Mouse (Mus musculus): ENCODE data around the gene H2-DMb2. TPM values are rescaled to one million over a fixed set of nuclear protein-coding genes. Genes with fewer than 3 reads are reported as not detected.
A peak's percentile ranks its signal among the peaks of the same experiment; 100 is the strongest.

The H2-DMb2 gene
- polyA plus RNA-seq, 1 experiment from 2014 or later, result 0.70 TPM

DNA sequence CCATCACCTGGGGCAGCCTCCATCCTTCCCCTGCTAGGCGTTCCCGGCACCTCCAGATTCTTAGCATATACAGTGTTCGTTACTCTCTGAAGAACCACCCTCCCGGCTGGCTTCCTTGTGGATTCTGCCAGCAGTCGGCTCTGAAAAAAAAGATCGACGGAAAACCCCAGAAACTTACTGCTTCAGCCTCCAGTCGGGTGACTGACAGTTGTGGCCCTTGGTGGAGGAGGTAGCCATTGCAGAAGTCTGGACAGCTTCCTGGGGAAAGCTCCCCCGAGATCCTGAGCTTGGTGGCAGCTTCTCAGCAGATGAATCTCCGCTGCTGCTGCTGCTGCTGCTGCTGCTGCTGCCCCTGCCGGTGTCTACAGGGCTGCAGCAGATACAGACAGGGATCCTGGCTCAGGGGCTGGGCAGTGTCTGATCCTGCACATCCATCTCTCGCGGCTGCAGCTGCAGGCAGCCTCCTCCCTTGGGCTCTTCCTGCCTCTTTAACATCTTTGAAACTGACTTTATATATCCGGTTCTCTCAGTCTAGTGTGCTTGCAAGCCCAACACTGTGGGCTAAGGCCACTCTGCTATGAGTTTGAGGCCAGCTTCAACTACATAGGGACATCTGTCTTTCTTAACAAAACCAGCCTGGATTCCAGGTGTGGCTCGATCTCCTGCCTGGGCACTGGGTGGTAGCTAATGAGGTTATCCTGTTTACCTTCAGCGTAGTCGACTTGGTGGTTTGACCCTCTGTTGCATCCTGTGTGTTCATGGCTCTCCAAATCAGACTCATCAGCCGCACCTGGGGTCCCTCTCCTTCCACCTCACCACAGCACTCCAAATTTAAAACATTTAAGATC lies 13.9 kb upstream of the H2-DMb2 start:
- Histone ChIP-seq H3K4me1 (ENCODE audit: control insufficient read depth, insufficient read depth, low read length) (peaks cover 24% of the 10 kb centered on the region), H3K4me2 (ENCODE audit: low read depth, low read length) (peak overlapping the region; percentile 6; the same call in 1 of the 2 replicates), H3K4me3 (replicated peaks; ENCODE audit: low read length) (no peak overlapping the region), H3K9me3 (replicated peaks; ENCODE audit: control insufficient read depth, low read length) (no peaks in the 10 kb centered on the region), H3K27ac (ENCODE audit: low read length) (no peak overlapping the region), H3K27me3 (ENCODE audit: control insufficient read depth, insufficient read depth, low read length) (no peaks in the 10 kb centered on the region), H3K9ac (ENCODE audit: low read length) (peak overlapping the region; percentile 19), H3K36me3 (ENCODE audit: control insufficient read depth, insufficient read depth, low read length) (0 out of 2 replicates have a peak, but pooled peaks cover 4% of the 10 kb centered on the region)
- ATAC-seq (ENCODE audit: insufficient read depth, low FRiP score), result no peak
- WGBS, result 18% methylated on average over 18 of the region's 18 CpGs

DNA sequence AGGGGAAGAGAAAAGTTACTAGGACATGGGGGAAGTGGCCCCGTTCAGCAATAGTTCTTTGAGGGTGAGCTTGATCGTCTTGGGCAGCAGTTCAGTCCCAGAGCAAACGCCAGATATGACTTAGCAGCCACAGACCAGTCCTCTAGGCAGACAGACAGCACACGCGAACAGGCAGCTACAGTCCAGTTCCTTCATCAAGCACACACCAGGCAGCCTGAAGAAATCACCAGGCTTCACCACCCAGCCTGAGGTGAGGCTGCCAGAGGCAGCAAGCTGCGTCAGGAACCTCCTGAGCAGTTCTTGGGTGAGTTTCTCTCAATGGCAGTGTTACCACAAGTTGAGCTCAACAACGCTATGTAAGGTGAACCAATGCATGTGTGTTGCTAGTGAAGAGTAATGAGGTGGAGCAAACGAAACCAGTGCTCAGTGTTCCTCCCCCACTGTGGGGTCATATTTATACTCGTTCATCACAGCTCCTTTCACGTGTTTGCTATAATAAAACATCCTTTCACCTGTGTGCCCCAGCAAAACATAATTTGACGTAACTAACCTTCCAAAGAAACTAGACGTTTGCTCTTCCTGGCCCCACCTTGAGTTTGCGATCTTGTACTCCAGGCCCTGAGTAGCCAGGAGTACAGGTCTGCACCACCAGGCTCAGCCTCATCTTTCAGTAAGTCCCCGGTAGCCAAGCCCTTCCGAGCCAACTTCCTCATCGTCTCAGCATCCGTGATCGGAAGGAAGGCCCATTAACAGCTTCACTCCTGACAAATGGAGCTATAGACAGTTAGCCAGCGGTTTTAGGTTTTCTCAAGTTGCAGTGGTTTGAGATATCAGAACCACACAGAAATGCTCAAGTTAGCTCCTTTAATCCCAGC lies 12.8 kb upstream of the H2-DMb2 start:
- Histone ChIP-seq H3K27ac (ENCODE audit: low read length) (no peak overlapping the region), H3K9me3 (replicated peaks; ENCODE audit: control insufficient read depth, low read length) (no peaks in the 10 kb centered on the region), H3K4me1 (ENCODE audit: control insufficient read depth, insufficient read depth, low read length) (peaks cover 18% of the 10 kb centered on the region), H3K9ac (ENCODE audit: low read length) (no peak overlapping the region), H3K36me3 (ENCODE audit: control insufficient read depth, insufficient read depth, low read length) (0 out of 2 replicates have a peak, but pooled peaks cover 4% of the 10 kb centered on the region), H3K4me2 (ENCODE audit: low read depth, low read length) (no peak overlapping the region), H3K4me3 (replicated peaks; ENCODE audit: low read length) (no peak overlapping the region), H3K27me3 (ENCODE audit: control insufficient read depth, insufficient read depth, low read length) (no peaks in the 10 kb centered on the region)
- ATAC-seq (ENCODE audit: insufficient read depth, low FRiP score), result no peak
- WGBS, result 61% methylated on average over 19 of the region's 19 CpGs

DNA sequence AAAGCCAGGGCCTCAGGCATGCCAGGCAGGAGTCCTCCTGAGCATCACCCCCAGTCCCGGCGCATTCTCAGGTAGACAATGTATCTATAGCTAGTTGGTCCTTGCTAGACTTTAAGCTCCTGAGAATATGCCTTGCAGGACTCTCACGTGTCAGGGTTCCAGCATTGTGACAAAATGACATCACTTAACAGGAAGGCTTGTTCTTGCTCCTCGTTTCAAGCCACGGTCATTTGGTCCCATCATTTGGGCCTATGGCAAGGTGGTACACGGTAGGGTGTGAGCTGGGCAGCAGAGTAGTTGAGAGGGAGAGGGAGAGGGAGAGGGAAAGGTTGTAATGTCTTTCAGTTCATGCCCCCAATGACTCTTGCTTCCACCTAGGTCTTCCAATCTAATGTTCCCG lies 11.2 kb upstream of the H2-DMb2 start:
- Histone ChIP-seq H3K9ac (ENCODE audit: low read length) (no peak overlapping the region), H3K4me2 (ENCODE audit: low read depth, low read length) (no peak overlapping the region), H3K4me1 (ENCODE audit: control insufficient read depth, insufficient read depth, low read length) (peaks cover 13% of the 10 kb centered on the region), H3K9me3 (replicated peaks; ENCODE audit: control insufficient read depth, low read length) (no peaks in the 10 kb centered on the region), H3K4me3 (replicated peaks; ENCODE audit: low read length) (no peak overlapping the region), H3K36me3 (ENCODE audit: control insufficient read depth, insufficient read depth, low read length) (no peaks in the 10 kb centered on the region), H3K27ac (ENCODE audit: low read length) (no peak overlapping the region), H3K27me3 (ENCODE audit: control insufficient read depth, insufficient read depth, low read length) (0 out of 2 replicates have a peak, but pooled peaks cover 2% of the 10 kb centered on the region)
- no peak for ATAC-seq (ENCODE audit: insufficient read depth, low FRiP score)
- 79% methylated on average over 7 of the region's 7 CpGs for WGBS

DNA sequence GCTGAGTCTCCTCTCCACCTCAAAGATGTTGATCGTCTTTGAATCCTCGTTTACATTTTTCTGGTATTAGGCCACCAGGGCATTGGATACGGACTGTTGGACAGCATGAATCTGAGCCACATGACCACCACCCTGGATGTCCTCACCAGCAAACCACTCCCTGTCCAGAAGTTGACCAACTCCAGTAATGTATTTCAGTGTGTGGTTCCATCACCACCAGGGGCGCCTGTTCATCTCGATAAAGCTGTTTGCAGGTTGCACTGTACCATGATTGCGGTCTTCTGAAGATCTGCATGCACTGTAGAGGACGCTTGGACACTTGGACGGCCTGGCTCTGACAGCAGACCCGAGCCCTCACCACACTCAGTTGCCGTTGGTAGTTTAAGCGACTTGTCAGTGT lies 9.8 kb upstream of the H2-DMb2 start:
- 71% methylated on average over 11 of the region's 11 CpGs for WGBS
- no peak for ATAC-seq (ENCODE audit: insufficient read depth, low FRiP score)

DNA sequence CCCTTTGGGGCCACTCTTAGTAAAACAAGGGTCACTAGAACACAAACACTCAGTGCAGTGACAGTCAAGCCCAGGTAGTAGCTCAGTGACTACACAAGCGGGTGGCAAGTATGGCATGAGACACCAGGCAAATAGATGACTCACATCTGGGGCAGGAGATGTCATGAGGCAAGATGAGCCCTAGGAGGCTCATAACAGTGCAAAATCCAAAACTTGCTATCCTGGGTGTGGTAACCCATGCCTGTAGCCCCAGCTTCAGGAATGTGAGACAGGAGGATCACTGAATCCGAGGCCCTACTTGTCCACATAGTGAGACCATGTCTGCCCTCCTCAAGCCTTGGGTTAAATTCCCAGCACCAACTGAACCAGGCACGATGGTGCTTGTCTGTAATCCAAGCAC lies 8.7 kb upstream of the H2-DMb2 start:
- ATAC-seq (ENCODE audit: insufficient read depth, low FRiP score), result no peak
- Histone ChIP-seq H3K4me2 (ENCODE audit: low read depth, low read length) (no peak overlapping the region), H3K9me3 (replicated peaks; ENCODE audit: control insufficient read depth, low read length) (no peaks in the 10 kb centered on the region), H3K27ac (ENCODE audit: low read length) (no peak overlapping the region), H3K36me3 (ENCODE audit: control insufficient read depth, insufficient read depth, low read length) (no peaks in the 10 kb centered on the region), H3K27me3 (ENCODE audit: control insufficient read depth, insufficient read depth, low read length) (peaks cover 5% of the 10 kb centered on the region; the same call in 1 of the 2 replicates), H3K4me3 (replicated peaks; ENCODE audit: low read length) (no peak overlapping the region), H3K4me1 (ENCODE audit: control insufficient read depth, insufficient read depth, low read length) (peaks cover 4% of the 10 kb centered on the region; the same call in 1 of the 2 replicates), H3K9ac (ENCODE audit: low read length) (no peak overlapping the region)
- 73% methylated on average over 3 of the region's 3 CpGs for WGBS

More for the DNA sequence above, 9.8 kb upstream of the H2-DMb2 start:
- Histone ChIP-seq H3K9me3 (replicated peaks; ENCODE audit: control insufficient read depth, low read length) (no peaks in the 10 kb centered on the region), H3K27me3 (ENCODE audit: control insufficient read depth, insufficient read depth, low read length) (peaks cover 4% of the 10 kb centered on the region; the same call in 1 of the 2 replicates), H3K36me3 (ENCODE audit: control insufficient read depth, insufficient read depth, low read length) (no peaks in the 10 kb centered on the region), H3K27ac (ENCODE audit: low read length) (no peak overlapping the region), H3K4me2 (ENCODE audit: low read depth, low read length) (no peak overlapping the region), H3K4me1 (ENCODE audit: control insufficient read depth, insufficient read depth, low read length) (peaks cover 5% of the 10 kb centered on the region; the same call in 1 of the 2 replicates), H3K9ac (ENCODE audit: low read length) (no peak overlapping the region), H3K4me3 (replicated peaks; ENCODE audit: low read length) (no peak overlapping the region)

DNA sequence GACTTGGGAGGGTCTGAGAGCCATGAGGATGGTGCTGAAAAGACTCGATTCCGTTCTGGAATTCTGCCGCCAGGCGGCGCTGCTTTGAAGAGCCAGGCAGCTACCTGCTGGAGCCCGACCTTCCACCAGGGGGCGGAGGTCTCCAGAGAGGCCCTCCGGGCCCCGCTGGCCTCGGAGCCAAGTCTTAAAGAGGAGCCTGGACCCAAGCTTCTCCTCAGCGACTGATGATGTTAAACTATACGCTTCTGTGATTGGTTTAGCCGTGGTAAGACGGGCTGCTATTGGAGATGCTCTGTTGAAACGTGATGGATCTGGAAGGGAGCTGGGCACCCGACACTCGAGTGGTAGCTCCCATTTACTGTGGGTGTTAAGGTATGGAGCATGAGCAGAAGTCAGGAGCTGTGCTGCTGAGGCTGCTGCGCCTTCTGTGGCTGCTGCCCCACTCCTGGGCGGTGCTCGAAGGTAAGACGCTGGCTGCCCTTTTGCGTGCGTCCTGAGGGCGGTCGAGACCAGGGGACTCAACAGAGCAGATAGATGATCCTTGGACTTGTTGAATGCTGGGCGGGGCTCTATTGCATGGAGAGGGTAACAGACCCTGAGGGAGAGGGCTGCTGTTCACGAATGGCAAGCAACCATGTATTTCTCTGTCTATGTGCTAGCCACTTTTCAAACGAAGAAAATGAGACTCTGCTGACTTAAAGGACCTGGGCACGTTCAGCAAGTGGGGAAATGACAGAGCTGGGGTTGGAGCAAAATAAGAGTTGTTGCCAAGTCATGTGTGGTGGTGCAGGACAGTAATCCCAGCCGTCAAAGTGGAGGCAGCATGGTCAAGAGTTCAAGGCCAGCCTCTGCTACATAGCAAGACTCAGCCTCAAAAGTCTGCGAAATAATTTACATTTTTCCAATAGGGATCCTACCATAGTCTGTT lies 7.5 kb upstream of the H2-DMb2 start:
- Histone ChIP-seq H3K27ac (ENCODE audit: low read length) (no peak overlapping the region), H3K9me3 (replicated peaks; ENCODE audit: control insufficient read depth, low read length) (no peaks in the 10 kb centered on the region), H3K4me3 (replicated peaks; ENCODE audit: low read length) (peak overlapping the region; percentile 44), H3K36me3 (ENCODE audit: control insufficient read depth, insufficient read depth, low read length) (no peaks in the 10 kb centered on the region), H3K9ac (ENCODE audit: low read length) (peak overlapping the region; percentile 55), H3K4me2 (ENCODE audit: low read depth, low read length) (peak overlapping the region; percentile 76), H3K4me1 (ENCODE audit: control insufficient read depth, insufficient read depth, low read length) (peaks cover 4% of the 10 kb centered on the region; the same call in 1 of the 2 replicates), H3K27me3 (ENCODE audit: control insufficient read depth, insufficient read depth, low read length) (peaks cover 8% of the 10 kb centered on the region; the same call in 1 of the 2 replicates)
- 6% methylated on average over 31 of the region's 31 CpGs for WGBS
- ATAC-seq (ENCODE audit: insufficient read depth, low FRiP score), result peak; percentile 97

DNA sequence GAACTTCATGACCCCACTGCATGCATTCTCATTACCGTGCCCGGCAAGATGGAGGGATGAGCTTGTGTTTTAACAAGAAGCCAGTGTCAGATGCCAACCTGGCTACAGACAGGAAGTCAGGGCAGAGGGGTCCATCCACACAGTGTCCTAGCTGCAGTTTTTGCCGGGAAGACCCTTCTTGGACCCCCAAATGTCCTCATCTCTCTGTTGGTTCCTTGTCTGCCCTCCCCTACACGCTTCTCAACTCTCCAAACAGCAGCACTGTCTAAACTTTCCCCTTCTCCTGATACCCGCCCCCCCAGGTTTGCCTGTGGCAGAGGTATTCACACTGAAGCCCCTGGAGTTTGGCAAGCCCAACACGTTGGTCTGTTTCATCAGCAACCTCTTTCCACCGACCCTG lies 5.5 kb upstream of the H2-DMb2 start:
- H3K27me3 ChIP-seq (ENCODE audit: control insufficient read depth, insufficient read depth, low read length), result peaks cover 12% of the 10 kb centered on the region; the same call in 1 of the 2 replicates
- H3K9ac ChIP-seq (ENCODE audit: low read length), result no peak overlapping the region
- H3K36me3 ChIP-seq (ENCODE audit: control insufficient read depth, insufficient read depth, low read length), result no peaks in the 10 kb centered on the region
- 70% methylated on average over 7 of the region's 7 CpGs for WGBS
- H3K9me3 ChIP-seq (replicated peaks; ENCODE audit: control insufficient read depth, low read length), result no peaks in the 10 kb centered on the region
- no peak for ATAC-seq (ENCODE audit: insufficient read depth, low FRiP score)
- H3K4me3 ChIP-seq (replicated peaks; ENCODE audit: low read length), result no peak overlapping the region
- peaks cover 4% of the 10 kb centered on the region; the same call in 1 of the 2 replicates for H3K4me1 ChIP-seq (ENCODE audit: control insufficient read depth, insufficient read depth, low read length)
- no peak overlapping the region for H3K27ac ChIP-seq (ENCODE audit: low read length)
- H3K4me2 ChIP-seq (ENCODE audit: low read depth, low read length), result no peak overlapping the region

DNA sequence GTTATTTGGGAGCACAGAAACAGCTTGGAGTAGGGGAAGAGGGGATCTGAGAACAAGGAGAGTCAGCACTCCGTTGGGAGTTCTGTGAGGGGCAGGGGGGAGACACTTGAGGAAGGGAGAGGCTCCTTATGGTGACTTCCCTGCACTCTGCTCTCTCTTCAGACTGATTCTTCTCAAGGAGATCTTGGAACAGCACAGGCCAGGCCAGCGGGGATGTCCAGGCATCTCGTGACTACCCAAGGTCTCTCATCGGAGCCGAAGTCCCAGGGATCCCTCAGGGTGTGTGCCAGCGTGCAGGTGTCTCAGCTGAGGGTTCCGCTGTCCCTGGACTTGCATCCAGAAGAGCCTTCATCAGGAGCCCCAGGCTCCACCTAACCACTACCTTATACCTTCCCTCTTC lies 4.5 kb upstream of the H2-DMb2 start:
- Histone ChIP-seq H3K4me1 (ENCODE audit: control insufficient read depth, insufficient read depth, low read length) (peaks cover 4% of the 10 kb centered on the region; the same call in 1 of the 2 replicates), H3K9ac (ENCODE audit: low read length) (no peak overlapping the region), H3K4me3 (replicated peaks; ENCODE audit: low read length) (no peak overlapping the region), H3K27ac (ENCODE audit: low read length) (no peak overlapping the region), H3K27me3 (ENCODE audit: control insufficient read depth, insufficient read depth, low read length) (peaks cover 12% of the 10 kb centered on the region; the same call in 1 of the 2 replicates), H3K4me2 (ENCODE audit: low read depth, low read length) (no peak overlapping the region), H3K9me3 (replicated peaks; ENCODE audit: control insufficient read depth, low read length) (no peaks in the 10 kb centered on the region), H3K36me3 (ENCODE audit: control insufficient read depth, insufficient read depth, low read length) (no peaks in the 10 kb centered on the region)
- ATAC-seq (ENCODE audit: insufficient read depth, low FRiP score), result no peak
- 79% methylated on average over 7 of the region's 7 CpGs for WGBS

All from stomach, embryonic 16.5 days (tissue).